Mouse (Mus musculus): ENCODE measurements around the gene Tmco3.

Tmco3 gene

GRCm38 (mm10) chr8:13361865-13362264, 73.9 kb downstream of the Tmco3 start:
- no peak for DNase-seq (ENCODE audit: low spot score in 2 of 2)
